Mouse (Mus musculus) liver, adult 2 months (tissue): ENCODE data around the gene Evl.

ENCODE experiments used
- CTCF ChIP-seq: fragments of 200-500 bp; IDR thresholded peaks from 2 replicates; pipeline ENCODE4 v1.5.1; 2011; ENCODE audit warnings: low read depth, low read length, control low read depth
- POLR2A ChIP-seq: fragments of 200-500 bp; IDR thresholded peaks from 2 replicates; pipeline ENCODE4 v1.6.1; 2011; ENCODE audit warnings: low read length, control low read depth; ENCODE audit not compliant: insufficient read depth; ENCODE audit errors: extremely low read depth

- no peak for TF ChIP-seq POLR2A
- no peak for TF ChIP-seq CTCF
Observed at GRCm38 (mm10) chr12:108686463-108686862, 131.9 kb downstream of the Evl start.
